Mouse (Mus musculus) ZHBTc4 (cell line): ENCODE measurements around the gene Nrarp.

Experiments used
- DNase-seq: peaks from one replicate; pipeline ENCODE4 v3.0.0-alpha.2; 2011; ENCODE audit warnings: low read depth, low spot score

Gene Nrarp

GRCm38 (mm10) chr2:25195211-25196156 lies 14.9 kb downstream of the Nrarp start:
- peak; percentile 71 for DNase-seq

- DNase-seq = peak; percentile 86
Observed at GRCm38 (mm10) chr2:25196172-25196954, 15.8 kb downstream of the Nrarp start, which contains the start of gene Tor4a. Gene Tor4a, minus strand, starts transcription at chr2:25196886.

- DNase-seq = no peak
Observed at GRCm38 (mm10) chr2:25197191-25197590, 16.6 kb downstream of the Nrarp start.

GRCm38 (mm10) chr2:25197946-25198345 lies 17.4 kb downstream of the Nrarp start:
- no peak for DNase-seq

GRCm38 (mm10) chr2:25200631-25201030 lies 20.1 kb downstream of the Nrarp start:
- DNase-seq = no peak

GRCm38 (mm10) chr2:25203631-25204214 lies 23.2 kb downstream of the Nrarp start:
- DNase-seq = peak; percentile 60

- DNase-seq = no peak
Observed at GRCm38 (mm10) chr2:25207593-25207992, 27.0 kb downstream of the Nrarp start.

- no peak for DNase-seq
Observed at GRCm38 (mm10) chr2:25210686-25211085, 30.1 kb downstream of the Nrarp start.

- DNase-seq = peak; percentile 96
Observed at GRCm38 (mm10) chr2:25211121-25211670, 30.6 kb downstream of the Nrarp start, which contains the start of gene Nelfb. Gene Nelfb, minus strand, starts transcription at chr2:25211489.

- DNase-seq = peak; percentile 44
Observed at GRCm38 (mm10) chr2:25213266-25213865, 32.8 kb downstream of the Nrarp start.

GRCm38 (mm10) chr2:25214444-25214843 lies 33.9 kb downstream of the Nrarp start, which contains the start of gene Stpg3:
Gene Stpg3, minus strand, starts transcription at chr2:25214637.
- no peak for DNase-seq

GRCm38 (mm10) chr2:25217666-25218065 lies 37.1 kb downstream of the Nrarp start:
- DNase-seq = no peak

GRCm38 (mm10) chr2:25218445-25218844 lies 37.9 kb downstream of the Nrarp start, which contains the start of gene Fam166a:
Gene Fam166a, plus strand, starts transcription at chr2:25218745.
- DNase-seq = no peak

GRCm38 (mm10) chr2:25221331-25221772 lies 40.8 kb downstream of the Nrarp start:
- peak; percentile 46 for DNase-seq

GRCm38 (mm10) chr2:25223681-25224491 lies 43.3 kb downstream of the Nrarp start:
- peak; percentile 96 for DNase-seq

GRCm38 (mm10) chr2:25224492-25224765 lies 43.9 kb downstream of the Nrarp start, which contains the start of gene Tubb4b:
Gene Tubb4b, minus strand, starts transcription at chr2:25224702.
- no peak for DNase-seq

GRCm38 (mm10) chr2:25224766-25225752 lies 44.5 kb downstream of the Nrarp start:
- peak; percentile 100 for DNase-seq

- DNase-seq = no peak
Observed at GRCm38 (mm10) chr2:25225811-25226379, 45.3 kb downstream of the Nrarp start.

GRCm38 (mm10) chr2:25226864-25227263 lies 46.3 kb downstream of the Nrarp start:
- no peak for DNase-seq
